Mouse (Mus musculus) lung, postnatal 0 days (tissue): ENCODE measurements around the gene Hmbs.

Source experiments
- CTCF ChIP-seq: IDR thresholded peaks from 2 replicates; pipeline ENCODE4 v1.5.1; 2016; ENCODE audit warnings: antibody characterized with exemption, mild to moderate bottlenecking
- EP300 ChIP-seq: IDR thresholded peaks from 2 replicates; pipeline ENCODE4 v1.6.1; 2016; ENCODE audit warnings: antibody characterized with exemption, mild to moderate bottlenecking, control low read depth

GRCm38 (mm10) chr9:44334396-44335330 lies 9.4 kb downstream of the Hmbs start, which contains the start of gene H2afx:
- peak; percentile 73 for TF ChIP-seq CTCF
- TF ChIP-seq EP300 = peak; percentile 17; the same call in 1 of the 2 replicates
